Mouse (Mus musculus) bone marrow macrophage, adult 2 months (primary cell): ENCODE results near the gene Irak1bp1. TPM values are rescaled to one million over a fixed set of nuclear protein-coding genes. Genes with fewer than 3 reads are reported as not detected.

Experiments
- H3K27ac ChIP-seq: 2 replicates; pipeline ENCODE4 v1.5.1; 2012; ENCODE audit warnings: low read depth, low read length; ENCODE audit not compliant: insufficient read depth
- H3K4me1 ChIP-seq: 2 replicates; pipeline ENCODE4 v1.6.1; 2012; ENCODE audit warnings: low read length; ENCODE audit not compliant: control insufficient read depth, insufficient read depth
- H3K4me3 ChIP-seq: 2 replicates; pipeline ENCODE4 v1.5.1; 2012; ENCODE audit warnings: mild to moderate bottlenecking, low read length, moderate library complexity; ENCODE audit not compliant: insufficient read depth
- CTCF ChIP-seq: IDR thresholded peaks from 2 replicates; pipeline ENCODE4 v1.5.1; 2012; ENCODE audit warnings: low read depth, mild to moderate bottlenecking, low read length, moderate library complexity
- POLR2A ChIP-seq: IDR thresholded peaks from 2 replicates; pipeline ENCODE4 v1.6.1; 2012; ENCODE audit warnings: mild to moderate bottlenecking, low read depth, low read length, borderline replicate concordance
- polyA plus RNA-seq: library from polyadenylated mRNA; stranded (reverse); fragments of >200 nt; gene quantifications from 2 replicates; pipeline ENCODE4 v1.2.4, GENCODE M21; 2012; ENCODE audit not compliant: missing spikeins, insufficient read depth, insufficient read length

The Irak1bp1 gene
- polyA plus RNA-seq, 1 experiment = 2.7 TPM

DNA sequence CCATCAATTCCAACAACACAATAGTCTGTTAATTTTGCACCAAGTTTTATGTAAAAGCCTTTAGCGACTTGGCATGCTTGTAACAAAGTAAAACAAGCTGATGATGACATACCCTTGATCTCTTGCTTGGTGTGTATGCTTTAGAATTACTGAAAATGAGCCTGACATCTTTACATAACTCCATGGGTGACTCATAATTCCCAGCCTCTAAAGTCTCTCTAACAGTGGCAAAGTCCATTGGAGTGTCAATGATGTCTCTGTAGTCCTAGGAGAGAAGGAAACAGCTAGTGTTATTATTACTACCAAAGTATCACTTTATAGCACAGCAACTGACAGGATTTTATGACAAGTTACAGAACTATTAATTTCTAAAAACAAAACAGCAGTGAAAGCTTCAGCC lies 47.7 kb downstream of the Irak1bp1 start:
- H3K4me3 ChIP-seq = no peak overlapping the region
- no peaks in the 10 kb centered on the region for H3K4me1 ChIP-seq
- no peak overlapping the region for H3K27ac ChIP-seq
- no peak for TF ChIP-seq POLR2A
- TF ChIP-seq CTCF = no peak

DNA sequence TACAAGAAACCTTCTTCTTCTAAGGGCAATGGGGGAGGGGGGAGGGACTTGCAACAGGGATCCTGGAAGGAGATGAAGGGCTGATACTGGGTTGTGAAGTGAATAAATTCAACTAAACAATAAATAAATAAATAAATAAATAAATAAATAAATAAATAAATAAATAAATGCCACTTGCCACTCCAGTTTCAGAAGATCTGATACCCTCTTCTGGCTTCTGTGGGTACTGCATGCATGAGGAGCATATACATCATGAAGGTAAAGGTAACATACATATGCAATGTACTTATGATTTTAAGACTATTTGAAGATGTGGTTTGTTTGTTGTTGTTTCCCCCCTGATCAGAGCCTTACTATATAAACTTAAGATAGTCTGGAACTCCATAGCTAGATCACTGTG lies 54.8 kb downstream of the Irak1bp1 start:
- H3K4me3 ChIP-seq = no peak overlapping the region
- H3K27ac ChIP-seq = no peak overlapping the region
- no peaks in the 10 kb centered on the region for H3K4me1 ChIP-seq
- TF ChIP-seq POLR2A (no peak), CTCF (no peak)

GRCm38 (mm10) chr9:82888645-82889044 lies 59.3 kb downstream of the Irak1bp1 start:
- H3K27ac ChIP-seq = no peak overlapping the region
- H3K4me1 ChIP-seq = no peaks in the 10 kb centered on the region
- H3K4me3 ChIP-seq = no peak overlapping the region
- no peak for TF ChIP-seq POLR2A
- no peak for TF ChIP-seq CTCF

Other genes with a start within 250 kb of the Irak1bp1 start
- gene Phip, start 146.0 kb downstream of the Irak1bp1 start, polyA plus RNA-seq = 40.3 and 46.6 TPM in 2 replicates